Mouse (Mus musculus): Measurements from ENCODE around the gene Ddx43.
"Not testable (repeated sequence)": the region's sequence is repeated elsewhere in the genome, so short reads cannot be mapped to it uniquely, and the experiment has no call there.

The Ddx43 gene

DNA sequence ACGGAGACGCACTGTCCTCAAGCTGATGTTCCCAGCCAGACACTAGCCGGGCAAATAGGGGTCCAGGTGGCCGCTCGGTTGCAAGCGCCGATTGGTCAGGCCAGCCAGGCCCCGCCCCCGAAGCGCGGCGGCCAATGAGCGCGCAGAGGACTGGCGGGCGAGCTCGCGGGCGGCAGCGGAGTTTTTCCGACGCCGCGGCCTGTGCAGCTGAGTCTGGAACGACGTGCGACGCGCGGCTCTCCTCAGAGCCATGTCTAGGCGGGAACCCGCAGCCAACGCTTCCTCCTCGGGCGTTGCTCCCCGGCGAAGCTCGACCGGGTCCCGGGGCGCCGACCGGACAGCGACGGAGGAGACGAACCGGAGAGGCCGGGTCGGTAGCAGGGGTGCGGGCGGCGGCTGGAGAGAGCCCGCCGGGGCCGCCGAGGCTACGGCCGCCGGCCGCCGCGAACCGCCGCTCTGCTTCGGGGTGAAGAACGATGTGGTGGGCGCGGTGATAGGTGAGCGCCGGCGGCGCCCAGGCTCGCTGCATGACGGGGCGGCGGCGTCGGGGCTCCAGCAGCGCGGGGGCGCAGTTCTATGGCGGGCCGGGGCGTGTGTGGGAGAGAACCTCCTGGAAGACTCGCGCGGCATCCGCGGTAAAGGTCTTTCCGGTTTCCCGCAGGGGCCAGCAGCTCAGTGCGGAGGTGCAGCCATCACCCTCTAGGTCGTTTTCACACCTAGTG, at the start of gene Ddx43:
Ddx43 (plus strand) TSS at position 148 of the 722 bp plus-strand sequence.
- no peak for DNase-seq (ENCODE audit: low read depth, low spot score)

GRCm38 (mm10) chr9:78347004-78347403, 48.6 kb upstream of the Ddx43 start:
- no peak for DNase-seq (ENCODE audit: low read depth, low spot score)

DNA sequence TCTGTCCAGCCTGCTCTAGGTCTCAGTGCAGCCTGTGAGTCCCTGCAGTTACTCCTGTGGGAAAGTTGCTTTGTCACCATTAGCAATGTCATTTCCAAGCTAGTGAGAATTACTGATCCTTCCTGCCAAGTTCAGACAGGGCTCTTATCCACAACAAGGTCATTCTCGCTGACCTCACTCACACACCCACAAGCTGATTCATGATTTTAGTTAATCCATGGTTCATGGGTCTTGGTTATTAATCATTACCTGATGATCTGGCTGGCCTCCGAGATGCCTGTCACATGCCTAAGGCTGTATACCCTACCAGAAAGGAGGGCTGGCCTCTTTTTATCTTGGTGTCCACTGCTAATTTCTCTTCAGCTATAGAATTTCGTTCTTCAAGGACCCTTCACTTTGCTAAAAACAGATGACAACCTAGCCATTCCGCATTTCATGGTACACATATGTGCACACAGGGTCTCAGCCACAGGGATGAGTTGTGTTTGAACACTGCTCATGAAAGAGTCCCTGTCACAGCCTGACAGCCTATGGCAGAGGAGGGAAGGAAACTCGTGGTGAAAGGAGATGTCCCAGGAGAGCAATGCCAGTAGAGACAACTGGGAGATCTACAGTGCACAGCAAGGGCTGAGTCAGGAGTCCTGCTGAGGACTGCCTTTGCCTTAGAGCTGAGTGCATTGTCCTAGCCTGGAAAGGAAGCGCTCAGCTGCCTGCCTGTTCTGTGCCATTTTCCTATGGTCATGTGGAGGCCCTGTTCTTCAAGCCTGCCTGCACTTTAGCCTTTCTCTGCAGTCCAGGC, 47.2 kb upstream of the Ddx43 start:
- DNase-seq (ENCODE audit: low read depth, low spot score), result peak; percentile 14

DNA sequence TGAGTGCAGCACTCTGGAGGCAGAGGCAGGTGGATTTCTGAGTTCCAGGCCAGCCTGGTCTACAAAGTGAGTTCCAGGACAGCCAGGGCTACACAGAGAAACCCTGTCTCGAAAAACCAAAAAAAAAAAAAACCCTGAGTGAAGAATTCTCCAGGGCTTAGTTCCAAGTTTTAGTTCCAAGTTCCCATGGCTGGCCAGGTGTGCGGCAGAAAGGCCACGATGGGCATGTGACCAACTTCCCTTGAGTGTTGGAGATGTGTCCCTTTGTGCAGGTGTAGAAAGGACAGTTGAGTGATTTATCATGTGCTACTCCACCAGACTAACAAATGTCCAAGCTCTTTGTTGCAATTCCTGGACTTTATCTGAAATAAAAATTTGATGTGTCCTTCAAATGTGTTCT, 46.4 kb upstream of the Ddx43 start:
- DNase-seq (ENCODE audit: low read depth, low spot score), result not testable (repeated sequence)

DNA sequence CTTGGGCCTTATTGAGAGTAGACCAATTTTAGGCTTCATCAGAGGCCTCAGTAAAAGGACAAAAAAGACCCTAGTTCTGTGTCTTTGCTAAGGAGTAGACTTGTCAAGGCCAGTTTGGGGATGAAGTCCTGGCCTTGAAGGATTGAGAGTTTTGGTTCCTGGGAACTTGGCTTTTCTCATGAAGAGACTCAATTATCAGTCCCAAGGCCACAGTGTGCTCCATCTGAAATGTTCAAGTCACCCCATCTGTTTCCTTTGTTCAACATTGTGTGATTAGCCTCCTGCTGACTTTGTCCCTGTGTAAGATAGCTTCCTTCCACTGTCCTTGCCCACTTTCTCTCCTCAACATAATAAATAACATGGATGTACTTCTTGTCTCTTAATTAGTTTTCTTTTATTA, 45.6 kb upstream of the Ddx43 start:
- not testable (repeated sequence) for DNase-seq (ENCODE audit: low read depth, low spot score)

- no peak for DNase-seq (ENCODE audit: low read depth, low spot score)
Measured at GRCm38 (mm10) chr9:78351504-78352220, 43.9 kb upstream of the Ddx43 start.

- no peak for DNase-seq (ENCODE audit: low read depth, low spot score)
Measured at GRCm38 (mm10) chr9:78354665-78355578, 40.7 kb upstream of the Ddx43 start.

DNA sequence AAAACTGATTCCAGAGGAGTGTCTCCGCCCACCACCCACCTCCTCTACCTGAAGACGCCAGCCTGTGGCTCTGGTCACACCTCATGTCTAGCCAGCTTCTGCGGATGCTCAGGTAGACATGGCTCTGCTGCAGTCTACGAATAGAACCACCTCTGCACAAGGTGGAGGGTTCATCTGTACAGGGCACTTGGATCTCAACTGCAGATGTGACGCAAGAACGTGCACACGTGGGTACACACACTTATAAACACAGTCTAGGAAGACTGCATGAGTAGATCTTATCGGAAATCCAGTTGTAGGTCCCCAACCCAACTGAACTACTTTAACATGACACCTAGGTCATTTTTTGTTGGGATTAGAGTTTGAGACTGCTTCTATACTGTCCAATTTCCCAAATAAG, 40.0 kb upstream of the Ddx43 start, which contains the start of gene Gsta2:
Gsta2 (minus strand) TSS at position 178 of the 400 bp plus-strand sequence.
- no peak for DNase-seq (ENCODE audit: low read depth, low spot score)

GRCm38 (mm10) chr9:78358053-78358452, 37.5 kb upstream of the Ddx43 start:
- DNase-seq (ENCODE audit: low read depth, low spot score), result peak; percentile 21

DNA sequence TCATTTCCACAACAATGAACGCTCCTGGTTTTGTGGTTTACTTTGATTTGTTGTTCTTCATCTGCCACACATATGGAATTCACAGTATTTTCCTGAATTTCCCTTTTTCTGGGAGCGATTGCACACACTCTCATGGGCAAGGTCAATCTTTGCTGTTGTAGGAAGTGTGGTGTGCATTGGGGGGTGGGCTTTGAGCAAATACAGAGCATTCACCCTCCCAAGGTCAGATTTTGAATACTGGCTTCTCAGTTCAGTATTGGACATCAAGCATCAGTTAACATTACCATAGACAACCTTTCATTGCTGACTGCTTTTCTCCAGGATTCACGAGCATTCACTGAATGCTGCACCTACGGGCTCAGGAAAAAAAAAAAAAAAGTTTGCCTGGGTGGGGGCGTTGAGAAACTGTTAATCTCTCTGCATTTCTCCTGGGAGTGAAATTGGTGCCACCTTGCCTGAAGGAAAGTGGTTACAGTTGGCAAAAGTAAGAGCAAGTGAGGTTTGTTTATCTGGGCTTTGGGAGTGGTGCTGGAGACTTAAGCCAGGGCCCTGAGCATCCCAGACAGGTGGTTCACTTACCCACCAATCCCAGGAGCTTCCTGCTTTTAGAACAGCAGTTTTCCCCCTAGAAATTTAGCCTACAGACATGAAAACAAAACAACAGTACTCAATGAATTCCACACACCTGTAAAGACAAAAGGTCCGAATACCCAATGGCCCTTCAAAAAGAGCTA, 35.7 kb upstream of the Ddx43 start:
- DNase-seq (ENCODE audit: low read depth, low spot score), result no peak

- DNase-seq (ENCODE audit: low read depth, low spot score), result no peak
Measured at GRCm38 (mm10) chr9:78360484-78360872, 35.1 kb upstream of the Ddx43 start.

DNA sequence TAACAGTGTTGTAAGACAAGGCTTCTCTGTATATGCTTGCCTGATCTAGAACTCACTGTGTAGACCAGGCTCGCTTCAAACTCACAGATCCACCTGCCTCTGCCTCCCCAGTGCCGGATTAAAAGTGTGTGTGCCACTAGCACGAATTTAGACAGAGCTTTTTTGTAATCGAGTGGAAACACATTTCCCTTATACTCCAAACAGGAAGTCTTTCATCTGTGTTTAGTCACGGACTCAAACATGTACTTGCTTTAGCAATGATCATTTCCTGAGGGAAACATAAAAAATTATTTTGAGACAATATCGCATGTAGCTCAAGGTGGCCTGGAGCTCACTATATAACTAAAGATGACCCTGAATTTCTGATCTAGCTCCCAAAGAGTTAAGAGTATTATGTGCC, 32.2 kb upstream of the Ddx43 start:
- no peak for DNase-seq (ENCODE audit: low read depth, low spot score)

DNA sequence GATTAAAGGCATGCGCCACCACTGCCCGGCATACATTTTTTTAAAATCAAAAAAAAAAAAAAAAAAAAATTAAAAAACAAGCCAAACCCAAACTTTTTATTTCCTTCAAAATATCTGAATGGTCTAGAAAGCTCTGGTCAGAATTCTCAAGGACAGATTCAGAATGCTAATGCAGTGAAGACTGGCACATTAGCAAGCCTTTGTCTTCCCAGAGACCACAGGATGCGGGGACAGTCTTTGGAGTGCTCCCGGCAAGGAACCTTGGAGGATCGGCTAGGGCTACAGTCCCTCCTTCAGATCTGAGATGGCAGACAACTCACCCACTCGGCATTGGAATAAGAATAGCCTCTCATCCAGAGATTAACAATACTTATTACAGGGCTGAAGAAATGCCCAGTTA, 30.9 kb upstream of the Ddx43 start:
- no peak for DNase-seq (ENCODE audit: low read depth, low spot score)

GRCm38 (mm10) chr9:78365850-78366544, 29.6 kb upstream of the Ddx43 start:
- DNase-seq (ENCODE audit: low read depth, low spot score), result no peak

DNA sequence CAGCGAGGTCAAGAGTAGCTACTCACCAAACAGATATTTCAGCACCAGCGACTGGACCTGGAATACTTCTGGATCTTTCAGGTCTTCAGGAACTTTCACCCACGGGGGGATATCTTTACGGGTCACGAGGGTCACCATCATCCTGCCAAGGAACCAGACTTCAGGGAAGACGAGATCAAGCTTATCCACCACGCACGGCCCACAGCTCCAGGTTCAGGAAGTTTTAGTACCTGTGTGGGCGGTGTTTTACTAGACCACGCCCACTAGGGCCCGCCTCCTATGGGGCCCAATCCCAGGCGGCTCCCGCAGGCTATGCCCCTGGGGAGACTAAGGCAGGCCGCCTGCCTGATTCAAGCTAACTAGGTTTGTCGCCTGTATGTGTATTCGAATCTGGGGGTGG, 27.6 kb upstream of the Ddx43 start, which contains the start of gene Dppa5a:
Dppa5a (minus strand) TSS at position 219 of the 400 bp plus-strand sequence.
- not testable (repeated sequence) for DNase-seq (ENCODE audit: low read depth, low spot score)

- DNase-seq (ENCODE audit: low read depth, low spot score), result no peak
Measured at GRCm38 (mm10) chr9:78368671-78369293, 26.8 kb upstream of the Ddx43 start.

- no peak for DNase-seq (ENCODE audit: low read depth, low spot score)
Measured at GRCm38 (mm10) chr9:78369349-78369748, 26.2 kb upstream of the Ddx43 start.

DNA sequence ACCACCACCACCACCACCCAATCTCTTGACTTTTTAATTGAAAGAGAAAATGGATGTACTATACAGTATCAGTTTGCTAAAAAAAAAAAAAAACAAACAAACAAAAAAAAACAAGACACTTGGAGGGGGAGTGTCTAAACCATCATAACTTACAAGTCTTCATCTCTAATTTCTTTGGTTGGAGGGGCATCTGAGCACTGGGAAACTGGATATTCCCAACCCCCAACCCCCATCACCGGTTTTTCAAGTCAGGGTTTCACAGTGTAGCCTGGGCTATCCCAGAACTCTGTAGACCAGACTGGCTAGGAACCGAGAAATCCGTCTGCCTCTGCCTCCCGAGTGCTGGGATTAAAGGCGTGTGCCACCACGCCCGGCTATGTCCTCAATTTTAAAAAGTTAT, 25.8 kb upstream of the Ddx43 start:
- no peak for DNase-seq (ENCODE audit: low read depth, low spot score)

GRCm38 (mm10) chr9:78371441-78371840, 24.1 kb upstream of the Ddx43 start:
- DNase-seq (ENCODE audit: low read depth, low spot score), result no peak

Data from skeletal muscle tissue, adult 2 months (tissue).